Mouse (Mus musculus) kidney, adult 9 months (tissue): Measurements from ENCODE around the gene Gm732.

ENCODE experiments used
- DNase-seq: peaks from one replicate; pipeline ENCODE4 v3.0.0; 2022

Gm732 gene

DNA sequence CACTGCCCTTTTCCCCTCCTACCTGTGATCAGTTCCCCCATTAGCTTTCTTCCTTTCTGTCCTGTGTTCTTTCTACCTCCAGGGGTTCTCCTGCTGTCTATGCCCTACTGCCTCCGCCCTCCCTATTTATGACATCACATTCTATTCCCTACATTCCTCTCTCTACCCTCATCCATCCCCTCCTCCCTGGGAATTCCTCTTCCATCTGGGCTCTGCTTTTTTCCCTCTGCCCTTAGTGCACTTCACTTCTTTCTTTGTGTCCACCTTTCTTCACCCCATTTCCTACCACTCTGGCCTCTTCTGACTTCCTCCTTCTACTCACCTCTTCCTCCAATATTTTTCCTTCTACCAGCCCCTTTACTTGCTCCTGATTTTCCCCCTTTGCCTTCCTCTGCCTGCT is at the start of gene Gm732:
TSS of gene Gm732 (minus strand) at position 101 of the 400 bp plus-strand sequence.
- no peak for DNase-seq
